Mouse (Mus musculus) forebrain, postnatal 0 days (tissue): ENCODE measurements at regions not wholly inside any gene's neighbourhood (a gene's known extent, or its start where the extent isn't known, plus 50 kb on each side); places are given as distances from the start of the nearest gene placed in this dataset.

Experiments
- ATAC-seq: fragments of 200-750 bp; cut with Nextera tagmentation; 2 replicates; pipeline ENCODE4 v1.8.0; 2017; ENCODE audit warnings: mild to moderate bottlenecking, moderate library complexity
- DNase-seq: peaks from one replicate; pipeline ENCODE4 v3.0.0-alpha.2; 2015
- H3K27ac ChIP-seq: fragments of 300-500 bp; sonication (generic); 2 replicates; pipeline ENCODE4 v1.5.1; 2014; ENCODE audit warnings: low read depth, mild to moderate bottlenecking, antibody characterized with exemption, low read length, moderate library complexity, mixed read lengths
- H3K27me3 ChIP-seq: fragments of 300-500 bp; sonication (generic); 2 replicates; pipeline ENCODE4 v1.6.1; 2014; ENCODE audit warnings: mild to moderate bottlenecking, low read length, mixed read lengths; ENCODE audit not compliant: insufficient read depth
- H3K36me3 ChIP-seq: fragments of 300-500 bp; sonication (generic); 2 replicates; pipeline ENCODE4 v1.6.1; 2014; ENCODE audit warnings: mild to moderate bottlenecking, moderate library complexity; ENCODE audit not compliant: insufficient read depth
- H3K4me1 ChIP-seq: fragments of 300-500 bp; sonication (generic); 2 replicates; pipeline ENCODE4 v1.6.1; 2014; ENCODE audit warnings: antibody characterized with exemption; ENCODE audit not compliant: insufficient read depth
- H3K4me2 ChIP-seq: fragments of 300-500 bp; sonication (generic); 2 replicates; pipeline ENCODE4 v1.6.1; 2014; ENCODE audit warnings: low read depth, mild to moderate bottlenecking, moderate library complexity
- H3K4me3 ChIP-seq: fragments of 300-500 bp; sonication (generic); 2 replicates; pipeline ENCODE4 v1.5.1; 2014; ENCODE audit warnings: low read depth, low read length, mixed read lengths
- H3K9ac ChIP-seq: fragments of 300-500 bp; sonication (generic); 2 replicates; pipeline ENCODE4 v1.6.1; 2014; ENCODE audit warnings: mild to moderate bottlenecking
- H3K9me3 ChIP-seq: fragments of 300-500 bp; sonication (generic); 2 replicates; pipeline ENCODE4 v1.6.1; 2016; ENCODE audit warnings: low read length
- CTCF ChIP-seq: sonication (generic); IDR thresholded peaks from 2 replicates; pipeline ENCODE4 v1.5.1; 2016; ENCODE audit warnings: antibody characterized with exemption, control low read depth, low read depth
- WGBS: fragments of 180-500 bp; shearing (Covaris S2); extraction: QIAGEN DNeasy Blood & Tissue Kit; methylation state at CpG from one replicate; pipeline ENCODE4 v1.1.7; 2014; 5-methylcytosine and 5-hydroxymethylcytosine counted together

- no peak overlapping the region for H3K9ac ChIP-seq
- H3K4me1 ChIP-seq: no peaks in the 10 kb centered on the region
- H3K36me3 ChIP-seq: no peaks in the 10 kb centered on the region
- H3K27ac ChIP-seq: no peak overlapping the region
- ATAC-seq: no peak
- H3K4me3 ChIP-seq: no peak overlapping the region
- no peak for DNase-seq
- no peaks in the 10 kb centered on the region for H3K27me3 ChIP-seq
- WGBS: 42% methylated on average over 6 of the region's 6 CpGs
- no peaks in the 10 kb centered on the region for H3K9me3 ChIP-seq
- no peak for TF ChIP-seq CTCF
- H3K4me2 ChIP-seq: no peak overlapping the region
Measured at GRCm38 (mm10) chr10:72762964-72763363, 108.3 kb downstream of the Zwint start.

GRCm38 (mm10) chr10:72778356-72778755 is 123.7 kb downstream of the Zwint start:
- Histone ChIP-seq H3K9me3 (no peaks in the 10 kb centered on the region), H3K4me2 (no peak overlapping the region), H3K27ac (no peak overlapping the region), H3K9ac (no peak overlapping the region), H3K4me3 (no peak overlapping the region), H3K27me3 (no peaks in the 10 kb centered on the region), H3K4me1 (no peaks in the 10 kb centered on the region), H3K36me3 (no peaks in the 10 kb centered on the region)
- WGBS: 22% methylated on average over 3 of the region's 3 CpGs
- ATAC-seq (no peak), DNase-seq (no peak)
- TF ChIP-seq CTCF: no peak

- Histone ChIP-seq H3K36me3 (no peaks in the 10 kb centered on the region), H3K9me3 (no peaks in the 10 kb centered on the region), H3K27me3 (no peaks in the 10 kb centered on the region), H3K4me2 (no peak overlapping the region), H3K27ac (no peak overlapping the region), H3K4me3 (no peak overlapping the region), H3K4me1 (no peaks in the 10 kb centered on the region), H3K9ac (no peak overlapping the region)
- ATAC-seq (no peak), DNase-seq (peak; percentile 3)
- TF ChIP-seq CTCF: no peak
- whole genome bisulfite sequencing: 42% methylated on average over 8 of the region's 8 CpGs
Measured at GRCm38 (mm10) chr10:72811614-72812013, 157.0 kb downstream of the Zwint start.

- 54% methylated on average over 1 of the region's 1 CpGs for WGBS
- Histone ChIP-seq H3K36me3 (no peaks in the 10 kb centered on the region), H3K27ac (no peak overlapping the region), H3K9me3 (no peaks in the 10 kb centered on the region), H3K9ac (no peak overlapping the region), H3K27me3 (no peaks in the 10 kb centered on the region), H3K4me1 (no peaks in the 10 kb centered on the region), H3K4me2 (no peak overlapping the region), H3K4me3 (no peak overlapping the region)
- TF ChIP-seq CTCF: no peak
- ATAC-seq: no peak
- DNase-seq: no peak
Measured at GRCm38 (mm10) chr10:72847358-72848082, 192.9 kb downstream of the Zwint start.

- Histone ChIP-seq H3K4me3 (no peak overlapping the region), H3K4me1 (no peaks in the 10 kb centered on the region), H3K27ac (no peak overlapping the region), H3K4me2 (no peak overlapping the region), H3K36me3 (no peaks in the 10 kb centered on the region), H3K9me3 (no peaks in the 10 kb centered on the region), H3K9ac (no peak overlapping the region), H3K27me3 (no peaks in the 10 kb centered on the region)
- TF ChIP-seq CTCF: no peak
- DNase-seq (no peak), ATAC-seq (no peak)
- WGBS: 14% methylated on average over 1 of the region's 1 CpGs
Measured at GRCm38 (mm10) chr10:72867956-72868355, 213.3 kb downstream of the Zwint start.
